Mouse (Mus musculus): ENCODE results near the gene Kcne2. TPM values are rescaled to one million over a fixed set of nuclear protein-coding genes. Genes with fewer than 3 reads are reported as not detected.

The Kcne2 gene
- total RNA-seq (2021): not detected
- long read RNA-seq, experiment 1: 0 reads
- long read RNA-seq, experiment 2: 0 reads

DNA sequence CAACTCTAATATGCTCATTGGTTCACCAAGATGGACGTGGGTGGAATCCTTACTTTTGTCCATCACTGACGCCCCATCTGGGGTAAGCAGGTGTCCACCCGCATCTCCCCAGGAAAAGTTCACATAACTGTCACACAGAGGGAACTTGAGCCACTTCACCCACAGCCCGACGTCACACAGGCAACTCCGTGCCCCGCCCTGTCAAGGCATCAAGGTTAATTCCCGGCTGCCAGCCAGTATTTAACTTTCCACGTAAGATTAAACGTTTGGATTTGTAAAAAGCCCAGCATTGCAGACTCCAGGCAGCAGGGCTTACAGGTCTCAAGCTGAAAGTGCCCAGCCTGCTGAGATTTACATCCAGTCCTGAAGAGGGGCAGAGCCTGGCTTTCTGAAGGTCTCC lies at the start of gene Kcne2:
Kcne2 (plus strand) TSS at position 289 of the 400 bp plus-strand sequence.
- DNase-seq (ENCODE audit: low spot score in 2 of 2): no peak

GRCm38 (mm10) chr16:92245909-92246308 lies 46.3 kb upstream of the Kcne2 start:
- DNase-seq (ENCODE audit: low spot score in 2 of 2): no peak

DNA sequence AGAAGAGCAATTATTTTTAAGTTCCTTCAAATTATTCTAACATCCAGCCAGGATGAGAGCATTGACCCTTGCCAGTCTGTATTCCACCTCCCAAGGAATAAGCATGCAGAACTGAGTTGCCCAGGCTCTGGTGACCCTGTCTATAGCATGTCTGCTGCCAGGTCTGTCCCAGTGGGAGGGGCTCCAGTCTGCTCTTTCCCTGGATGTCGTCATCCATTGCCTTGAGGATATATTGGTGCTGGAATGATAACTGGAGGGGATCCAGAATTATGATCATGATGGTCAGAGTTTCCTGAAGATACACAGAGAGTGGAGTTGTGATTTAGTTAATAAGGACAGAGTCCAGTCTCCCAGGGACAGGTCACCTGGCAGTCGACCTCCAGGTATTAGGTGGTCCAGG lies 45.2 kb upstream of the Kcne2 start:
- no peak for DNase-seq (ENCODE audit: low spot score in 2 of 2)

GRCm38 (mm10) chr16:92247700-92248099 lies 44.5 kb upstream of the Kcne2 start:
- DNase-seq (ENCODE audit: low spot score in 2 of 2): no peak

DNA sequence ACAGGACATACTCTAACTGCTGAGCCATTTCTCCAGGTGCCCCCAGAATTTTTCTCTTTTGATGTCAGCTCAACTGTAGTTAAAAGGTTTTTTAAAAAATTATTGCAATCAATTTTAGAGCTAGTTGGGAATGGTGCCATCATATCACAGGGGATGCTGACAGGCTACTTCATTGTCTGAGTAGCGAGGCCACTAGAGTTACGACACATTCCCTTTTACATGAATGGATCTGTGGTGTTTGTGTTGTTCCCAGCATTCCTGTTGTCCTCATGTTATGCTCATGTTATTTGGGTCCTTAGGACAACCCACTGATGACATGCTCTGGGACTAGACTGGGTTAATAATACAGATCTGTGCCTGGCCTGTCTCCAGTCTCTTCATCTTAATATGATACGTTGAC lies 42.5 kb upstream of the Kcne2 start:
- DNase-seq (ENCODE audit: low spot score in 2 of 2): no peak

DNA sequence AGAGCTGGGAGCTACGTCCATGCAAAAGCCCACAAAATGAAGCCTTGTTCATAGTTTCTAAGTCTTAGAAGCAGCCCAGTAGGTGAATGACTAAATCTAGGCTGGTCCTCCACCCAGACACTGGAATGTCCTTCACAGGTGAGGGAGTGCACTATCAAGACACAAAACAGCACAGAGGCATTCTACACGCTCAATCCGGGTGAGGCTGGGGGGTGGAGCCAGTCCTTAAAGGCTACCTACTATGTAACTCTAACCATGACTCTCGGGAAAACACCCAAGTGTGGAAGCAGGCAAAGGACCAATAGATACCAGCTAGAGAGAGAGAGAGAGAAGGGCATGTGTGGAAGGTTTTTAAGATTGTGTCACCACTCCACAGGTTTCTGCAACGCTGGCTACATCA lies 41.7 kb upstream of the Kcne2 start:
- no peak for DNase-seq (ENCODE audit: low spot score in 2 of 2)

DNA sequence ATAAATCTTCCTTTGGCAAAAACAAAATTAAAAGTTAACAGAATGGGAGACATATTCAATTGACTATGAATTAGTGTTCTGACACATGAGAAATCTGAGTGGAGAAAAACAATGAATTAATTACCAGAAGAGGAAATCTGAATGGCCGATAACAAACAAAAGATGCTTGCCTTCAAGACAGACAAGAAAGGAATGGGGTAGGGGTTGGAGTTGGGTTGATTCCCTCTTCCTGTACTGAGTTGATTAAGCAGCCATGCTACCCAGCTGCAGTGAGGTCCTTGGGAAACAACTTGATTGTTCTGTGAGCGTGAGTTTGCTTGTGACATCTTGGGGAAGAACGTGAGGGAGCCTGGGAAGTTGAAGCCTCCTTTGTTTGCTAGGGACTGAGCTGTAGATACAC lies 37.9 kb upstream of the Kcne2 start:
- DNase-seq (ENCODE audit: low spot score in 2 of 2): no peak

DNA sequence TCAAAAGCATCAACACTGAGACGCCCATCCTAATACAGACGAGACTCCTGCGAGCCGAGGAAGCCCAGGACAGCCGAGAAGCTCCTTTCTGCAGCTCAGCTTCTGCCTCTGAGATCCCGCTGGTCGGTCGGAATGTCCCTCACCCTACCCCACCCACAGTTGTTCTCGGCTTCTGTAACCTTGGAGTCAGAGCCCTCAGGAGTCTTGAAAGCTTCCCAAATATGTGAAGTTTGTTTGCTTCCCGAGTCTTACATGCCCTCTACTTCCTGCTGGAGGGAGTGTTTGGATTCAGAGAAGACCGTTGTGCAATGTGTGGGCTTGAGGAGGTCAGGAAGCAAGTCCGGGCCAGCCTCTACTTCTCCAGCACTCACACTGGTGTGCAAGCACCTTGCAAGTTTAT lies 24.3 kb upstream of the Kcne2 start:
- DNase-seq (ENCODE audit: low spot score in 2 of 2): no peak

DNA sequence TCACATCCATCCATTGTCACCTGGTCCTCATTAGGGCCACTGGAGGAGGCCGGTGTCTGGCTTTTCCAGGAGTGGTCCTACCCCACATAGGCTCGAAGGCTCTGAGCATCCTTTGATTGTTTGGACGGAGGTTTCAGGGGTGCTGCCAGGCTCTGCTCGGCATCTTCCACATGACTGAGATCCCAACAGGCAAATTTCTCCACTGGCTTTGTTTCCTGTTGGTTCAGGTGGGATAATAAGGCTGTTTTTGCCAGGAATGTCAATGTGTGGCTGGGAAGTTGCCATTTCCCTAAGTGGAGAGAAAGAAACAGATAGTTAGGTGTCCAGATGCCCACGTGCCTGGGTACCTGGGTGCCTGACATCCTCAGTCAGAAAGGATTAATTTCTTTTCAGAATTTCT lies 17.7 kb upstream of the Kcne2 start:
- DNase-seq (ENCODE audit: low spot score in 2 of 2): no peak

- DNase-seq (ENCODE audit: low spot score in 2 of 2): peak in 1 of 2 experiments; percentile 16
These were observed 16.7 kb upstream of the Kcne2 start for GRCm38 (mm10) chr16:92275526-92275925.

GRCm38 (mm10) chr16:92282671-92283070 lies 9.5 kb upstream of the Kcne2 start:
- DNase-seq (ENCODE audit: low spot score in 2 of 2): no peak

GRCm38 (mm10) chr16:92285068-92285467 lies 7.1 kb upstream of the Kcne2 start:
- no peak for DNase-seq (ENCODE audit: low spot score in 2 of 2)

DNA sequence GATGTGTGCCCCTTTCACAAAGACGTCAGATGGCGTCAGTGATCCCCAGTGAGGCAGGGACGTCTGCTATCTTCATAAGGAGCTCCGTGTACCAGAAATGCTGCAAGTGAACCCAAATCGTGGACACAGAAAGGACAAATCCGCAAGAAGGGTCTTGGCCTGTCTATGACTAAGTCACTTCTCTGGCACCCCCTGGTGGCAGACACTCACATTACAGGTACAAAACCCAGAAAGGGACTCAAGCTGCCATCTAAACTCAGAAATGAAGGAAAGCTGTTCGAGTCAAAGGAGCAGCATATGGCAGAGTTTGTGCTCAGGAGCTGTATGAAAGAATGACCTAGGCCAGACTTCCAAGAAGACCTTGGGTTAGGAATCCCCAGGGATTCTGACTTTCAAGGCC lies 5.6 kb upstream of the Kcne2 start:
- DNase-seq (ENCODE audit: low spot score in 2 of 2): peak; percentile 65 to 75

DNA sequence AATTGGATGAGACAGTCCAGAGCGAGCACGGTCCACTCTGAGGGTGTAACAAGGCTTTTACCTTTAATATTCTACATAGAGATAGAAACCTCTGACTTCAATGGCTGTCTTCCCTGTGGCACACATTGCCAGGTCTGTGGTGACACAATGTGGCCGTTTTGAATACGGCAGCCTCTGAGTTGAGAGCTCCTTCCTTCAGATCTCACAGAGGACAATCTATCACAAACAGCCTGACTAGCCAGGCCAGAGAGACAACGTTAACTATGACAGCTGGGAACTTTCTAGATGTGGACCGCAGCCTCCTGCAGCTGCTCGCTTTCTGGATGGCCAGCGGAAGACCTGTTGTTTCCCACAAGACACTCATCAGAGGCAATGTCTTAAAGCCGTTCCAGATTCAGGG lies 3.4 kb upstream of the Kcne2 start:
- no peak for DNase-seq (ENCODE audit: low spot score in 2 of 2)

DNA sequence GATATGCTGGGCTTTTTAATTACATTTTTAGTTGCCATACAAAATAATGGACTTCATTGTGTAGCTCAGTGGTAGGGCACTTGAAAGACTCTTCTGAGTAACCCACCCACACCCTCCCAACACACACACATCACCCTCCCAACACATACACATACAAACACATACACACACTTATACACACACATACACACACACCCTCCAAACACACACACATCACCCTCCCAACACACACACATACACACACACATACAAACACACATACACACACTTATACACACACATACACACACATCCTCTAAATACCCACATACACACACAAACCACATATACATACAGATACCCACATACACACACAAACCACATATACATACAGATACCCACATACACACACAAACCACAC lies 2.1 kb upstream of the Kcne2 start:
- no peak for DNase-seq (ENCODE audit: low spot score in 2 of 2)

GRCm38 (mm10) chr16:92294267-92294970 lies 2.2 kb downstream of the Kcne2 start:
- DNase-seq (ENCODE audit: low spot score in 2 of 2): no peak

DNA sequence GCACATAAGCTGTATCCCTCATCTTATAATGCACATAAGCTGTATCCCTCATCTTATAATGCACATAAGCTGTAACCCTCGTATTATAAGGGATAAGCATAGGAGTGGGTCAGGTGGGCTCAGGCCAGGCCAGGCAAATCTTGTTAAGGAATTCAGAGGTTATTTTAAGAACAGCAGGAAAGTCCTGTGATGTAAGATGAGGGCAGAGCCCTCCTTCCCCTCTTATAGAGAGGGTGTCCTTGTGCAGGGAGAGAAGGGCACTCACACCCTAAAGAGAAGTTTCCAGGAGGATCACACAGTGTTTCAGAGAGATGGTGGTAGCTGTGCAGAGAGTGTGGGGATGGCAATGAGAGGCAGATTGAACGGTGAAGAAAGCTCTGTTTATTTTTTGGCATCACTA lies 3.1 kb downstream of the Kcne2 start:
- no peak for DNase-seq (ENCODE audit: low spot score in 2 of 2)

GRCm38 (mm10) chr16:92300649-92301411 lies 8.6 kb downstream of the Kcne2 start, which contains the start of gene Smim11:
Gene Smim11, plus strand, starts transcription at chr16:92301286.
- DNase-seq (ENCODE audit: low spot score in 2 of 2): peak; percentile 65 to 86

GRCm38 (mm10) chr16:92301412-92301806 lies 9.2 kb downstream of the Kcne2 start:
- no peak for DNase-seq (ENCODE audit: low spot score in 2 of 2)

- no peak for DNase-seq (ENCODE audit: low spot score in 2 of 2)
These were observed 9.8 kb downstream of the Kcne2 start for GRCm38 (mm10) chr16:92301989-92302388.

DNA sequence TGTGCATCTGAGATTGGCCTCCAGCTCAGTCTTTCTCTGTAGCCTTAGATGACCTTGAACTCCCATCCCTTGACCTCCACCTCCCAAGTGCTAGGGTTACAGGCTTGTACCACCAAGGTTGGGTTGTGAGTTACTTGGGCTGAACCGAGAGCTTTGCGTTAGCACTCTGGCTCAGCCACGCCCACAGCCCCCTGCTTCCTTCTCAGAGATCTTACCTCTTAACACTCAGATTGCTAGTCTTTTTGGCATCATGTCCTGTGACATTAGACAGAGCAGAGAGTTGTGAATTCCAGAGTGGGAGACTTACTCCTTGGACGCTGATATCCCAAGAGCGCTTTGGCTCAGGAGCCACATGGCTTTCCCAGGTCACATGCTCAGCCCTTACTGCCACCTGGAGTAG lies 10.3 kb downstream of the Kcne2 start:
- DNase-seq (ENCODE audit: low spot score in 2 of 2): no peak

DNA sequence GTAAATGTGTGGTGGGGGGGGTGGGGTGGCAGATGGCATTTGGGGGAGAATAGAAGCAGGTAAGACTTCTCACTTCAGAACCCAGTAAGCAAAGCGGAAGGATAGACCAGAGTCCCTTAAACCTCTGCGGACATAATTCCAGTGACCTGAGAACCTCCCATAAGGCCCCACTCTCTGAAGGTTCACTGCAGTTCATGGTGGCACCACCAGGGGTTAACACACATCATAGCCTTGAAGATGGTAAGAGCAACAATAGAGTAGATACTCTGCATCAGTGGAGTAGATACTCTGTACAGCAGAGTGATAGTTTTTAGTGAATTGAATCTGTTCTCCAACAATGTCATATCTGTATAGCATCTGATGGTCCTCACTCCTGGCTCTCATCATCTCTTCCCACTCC lies 13.3 kb downstream of the Kcne2 start:
- no peak for DNase-seq (ENCODE audit: low spot score in 2 of 2)

- DNase-seq (ENCODE audit: low spot score in 2 of 2): no peak
These were observed 15.8 kb downstream of the Kcne2 start for GRCm38 (mm10) chr16:92307947-92308346.
